Mouse (Mus musculus): Measurements from ENCODE around the gene Clec11a. TPM values are rescaled to one million over a fixed set of nuclear protein-coding genes. Genes with fewer than 3 reads are reported as not detected.

Gene Clec11a
- polyA plus RNA-seq, 1 experiment from 2014 or later: 4.8 TPM

Other genes starting within 250 kb of the Clec11a start
- not detected in 2 replicates for gene Klk1b21, start 204.6 kb downstream of the Clec11a start, polyA plus RNA-seq (2015; fragmentation: Nextera tagmentation; extraction: Ambion mirVana)
- gene Klk1b22, start 194.2 kb downstream of the Clec11a start, polyA plus RNA-seq (2015; fragmentation: Nextera tagmentation; extraction: Ambion mirVana): not detected in 2 replicates
- not detected in 2 replicates for gene Klk1b16, start 170.1 kb downstream of the Clec11a start, polyA plus RNA-seq (2015; fragmentation: Nextera tagmentation; extraction: Ambion mirVana)
- not detected in 2 replicates for gene Klk1b24, start 118.7 kb downstream of the Clec11a start, polyA plus RNA-seq (2015; fragmentation: Nextera tagmentation; extraction: Ambion mirVana)
- gene Klk1b3, start 108.7 kb downstream of the Clec11a start, polyA plus RNA-seq (2015; fragmentation: Nextera tagmentation; extraction: Ambion mirVana): not detected in 2 replicates
- not detected in 2 replicates for gene Klk1b4, start 99.5 kb downstream of the Clec11a start, polyA plus RNA-seq (2015; fragmentation: Nextera tagmentation; extraction: Ambion mirVana)
- gene Klk1b5, start 91.0 kb downstream of the Clec11a start, polyA plus RNA-seq (2015; fragmentation: Nextera tagmentation; extraction: Ambion mirVana): not detected in 2 replicates
- 0.51 TPM in 1 of 2 replicates, not detected in the other for gene Klk1, start 81.5 kb downstream of the Clec11a start, polyA plus RNA-seq (2015; fragmentation: Nextera tagmentation; extraction: Ambion mirVana)
- not detected in 2 replicates for gene Gm36864, start 70.7 kb downstream of the Clec11a start, polyA plus RNA-seq (2015; fragmentation: Nextera tagmentation; extraction: Ambion mirVana)
- 1.3 and 1.5 TPM in 2 replicates for gene 1700028J19Rik, start 60.2 kb downstream of the Clec11a start, polyA plus RNA-seq (2015; fragmentation: Nextera tagmentation; extraction: Ambion mirVana)
- 198 and 218 TPM in 2 replicates for gene 2410002F23Rik, start 60.2 kb downstream of the Clec11a start, polyA plus RNA-seq (2015; fragmentation: Nextera tagmentation; extraction: Ambion mirVana)
- gene Acp4, start 49.5 kb downstream of the Clec11a start, polyA plus RNA-seq (2015; fragmentation: Nextera tagmentation; extraction: Ambion mirVana): 0.11 and 0.15 TPM in 2 replicates
- gene Gm15517, start 45.5 kb downstream of the Clec11a start, polyA plus RNA-seq (2015; fragmentation: Nextera tagmentation; extraction: Ambion mirVana): not detected in 2 replicates
- gene Shank1, start 3.4 kb upstream of the Clec11a start, polyA plus RNA-seq (2015; fragmentation: Nextera tagmentation; extraction: Ambion mirVana): 38.1 and 47.6 TPM in 2 replicates
- gene Syt3, start 77.2 kb upstream of the Clec11a start, polyA plus RNA-seq (2015; fragmentation: Nextera tagmentation; extraction: Ambion mirVana): 67.0 and 75.4 TPM in 2 replicates
- 2.5 and 3.4 TPM in 2 replicates for gene 1700008O03Rik, start 78.9 kb upstream of the Clec11a start, polyA plus RNA-seq (2015; fragmentation: Nextera tagmentation; extraction: Ambion mirVana)
- gene Lrrc4b, start 122.1 kb upstream of the Clec11a start, polyA plus RNA-seq (2015; fragmentation: Nextera tagmentation; extraction: Ambion mirVana): 11.0 and 14.9 TPM in 2 replicates
- gene Aspdh, start 158.5 kb upstream of the Clec11a start, polyA plus RNA-seq (2015; fragmentation: Nextera tagmentation; extraction: Ambion mirVana): 2.2 and 4.2 TPM in 2 replicates
- 45.2 and 51.0 TPM in 2 replicates for gene Josd2, start 161.1 kb upstream of the Clec11a start, polyA plus RNA-seq (2015; fragmentation: Nextera tagmentation; extraction: Ambion mirVana)
- gene Emc10, start 189.6 kb upstream of the Clec11a start, polyA plus RNA-seq (2015; fragmentation: Nextera tagmentation; extraction: Ambion mirVana): 144 and 157 TPM in 2 replicates
- gene Fam71e1, start 189.7 kb upstream of the Clec11a start, polyA plus RNA-seq (2015; fragmentation: Nextera tagmentation; extraction: Ambion mirVana): 22.6 and 23.2 TPM in 2 replicates
- gene Mybpc2, start 217.8 kb upstream of the Clec11a start, polyA plus RNA-seq (2015; fragmentation: Nextera tagmentation; extraction: Ambion mirVana): 0.14 and 0.36 TPM in 2 replicates
- gene Spib, start 225.2 kb upstream of the Clec11a start, polyA plus RNA-seq (2015; fragmentation: Nextera tagmentation; extraction: Ambion mirVana): 7.5 TPM in 1 of 2 replicates, not detected in the other
- 18.8 and 38.9 TPM in 2 replicates for gene Pold1, start 241.9 kb upstream of the Clec11a start, polyA plus RNA-seq (2015; fragmentation: Nextera tagmentation; extraction: Ambion mirVana)
- 54.0 and 62.0 TPM in 2 replicates for gene Nr1h2, start 247.0 kb upstream of the Clec11a start, polyA plus RNA-seq (2015; fragmentation: Nextera tagmentation; extraction: Ambion mirVana)